Mouse (Mus musculus) layer of hippocampus, adult 9-11 months (tissue): ENCODE data around the gene Trarg1.

ENCODE experiments used
- DNase-seq: peaks from one replicate; pipeline ENCODE4 v3.0.0; 2022

Gene Trarg1

GRCm38 (mm10) chr11:76674704-76675103 lies 4.9 kb upstream of the Trarg1 start:
- DNase-seq, result no peak

GRCm38 (mm10) chr11:76685604-76686003 lies 6.0 kb downstream of the Trarg1 start:
- DNase-seq, result no peak

DNA sequence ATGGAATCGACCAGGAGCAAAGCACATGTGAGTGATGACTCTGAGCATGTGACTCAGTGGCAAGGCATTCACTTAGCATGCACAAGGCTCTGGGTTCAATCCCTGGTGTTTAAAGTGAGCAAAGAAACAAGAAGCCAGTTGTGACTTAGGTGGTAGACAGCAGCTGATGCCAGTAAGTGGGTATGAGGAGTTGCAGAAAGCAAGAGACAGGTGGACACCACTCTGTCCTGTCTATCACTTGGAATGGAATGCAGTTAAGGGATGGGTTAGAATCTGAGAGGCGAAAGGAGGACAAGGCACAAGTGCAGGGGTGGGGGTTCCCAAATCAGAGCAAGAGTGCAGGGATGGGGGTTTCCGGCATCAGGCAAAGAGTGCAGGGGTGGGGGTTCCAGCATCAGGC lies 12.5 kb downstream of the Trarg1 start:
- no peak for DNase-seq

DNA sequence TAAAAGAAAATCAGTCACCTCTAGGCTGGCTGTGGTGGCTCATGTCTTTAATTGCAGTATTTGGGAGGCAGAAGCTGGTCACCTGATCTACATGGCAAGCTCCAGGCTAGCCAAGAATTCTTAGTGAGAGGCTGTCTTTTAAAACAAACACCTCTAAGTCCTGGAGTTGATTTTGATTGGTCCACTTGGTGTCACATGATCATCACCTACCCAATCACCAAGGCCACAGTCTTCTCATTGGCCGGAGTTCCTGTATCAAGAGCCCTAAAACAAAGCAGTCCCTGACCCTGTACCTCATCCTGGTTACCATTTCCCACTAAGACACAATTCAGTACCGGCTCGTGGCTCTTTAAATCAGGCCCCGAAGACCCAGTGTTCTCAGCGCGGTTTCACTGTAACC lies 16.2 kb downstream of the Trarg1 start:
- peak; percentile 49 for DNase-seq

- DNase-seq, result no peak
Measured at GRCm38 (mm10) chr11:76699626-76700025, 20.0 kb downstream of the Trarg1 start.

DNA sequence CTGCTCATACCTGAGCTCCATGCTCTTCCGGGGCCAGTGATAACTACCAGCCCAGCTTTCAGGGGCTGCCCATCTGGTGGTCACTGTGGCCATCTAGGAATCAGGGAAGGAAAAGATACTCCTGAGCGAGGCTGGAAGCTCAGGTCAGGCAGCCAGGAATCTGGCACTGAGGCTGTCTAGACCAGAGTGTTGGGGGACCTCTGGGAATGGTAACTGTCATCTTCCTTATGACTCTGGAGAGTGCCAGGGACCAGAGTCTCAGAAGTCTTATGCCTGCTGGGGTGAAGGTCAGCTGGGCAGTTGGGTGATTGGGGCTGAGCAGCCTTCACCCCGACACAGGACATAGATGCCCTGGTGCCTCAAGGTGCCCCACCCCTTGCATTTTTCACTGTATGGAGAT lies 28.0 kb downstream of the Trarg1 start:
- DNase-seq, result no peak

- no peak for DNase-seq
Measured at GRCm38 (mm10) chr11:76708066-76708465, 28.5 kb downstream of the Trarg1 start.

GRCm38 (mm10) chr11:76708881-76709280 lies 29.3 kb downstream of the Trarg1 start:
- DNase-seq, result no peak

GRCm38 (mm10) chr11:76709625-76710452 lies 30.2 kb downstream of the Trarg1 start:
- no peak for DNase-seq

DNA sequence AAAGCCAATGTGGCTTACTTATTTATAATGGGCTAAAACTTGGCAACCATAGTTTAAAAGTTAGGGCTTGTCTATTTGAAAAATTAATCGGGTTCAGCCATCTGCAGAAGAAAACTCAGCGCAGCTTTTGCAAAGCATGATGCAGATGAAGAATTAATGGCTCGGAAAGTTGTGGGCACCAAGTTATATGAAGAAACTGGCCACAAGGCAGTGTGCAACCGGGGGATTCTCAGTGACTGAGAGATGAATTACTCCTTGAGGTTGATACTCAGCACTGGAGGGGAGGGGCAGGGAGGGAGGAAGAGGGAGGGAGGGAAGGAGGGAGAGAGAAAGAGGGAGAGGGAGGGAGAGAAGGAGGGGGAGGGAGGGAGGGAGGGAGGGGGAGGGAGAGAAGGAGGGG lies 37.4 kb downstream of the Trarg1 start:
- DNase-seq, result no peak

DNA sequence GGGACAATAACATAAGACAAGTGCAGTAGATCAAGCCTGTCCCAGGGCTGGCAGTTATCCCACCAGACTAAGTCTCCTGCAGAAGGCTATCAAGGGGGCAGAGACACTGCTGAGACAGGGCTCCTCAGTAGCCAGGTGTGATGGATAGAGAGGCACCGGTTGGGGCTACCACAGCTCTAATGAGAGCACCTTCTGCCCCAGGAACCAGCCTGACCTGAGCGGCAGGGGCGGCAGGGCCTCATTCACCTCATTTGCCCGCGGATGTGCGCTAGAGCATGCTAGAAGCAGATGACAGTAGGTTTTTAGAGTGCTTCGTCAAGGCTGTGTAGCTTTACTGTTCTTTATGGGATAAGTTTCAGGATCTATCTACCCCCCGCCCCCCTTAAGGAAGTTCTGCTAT lies 44.3 kb downstream of the Trarg1 start:
- DNase-seq, result no peak

- peak; percentile 13 for DNase-seq
Measured at GRCm38 (mm10) chr11:76728093-76728492, 48.5 kb downstream of the Trarg1 start.

DNA sequence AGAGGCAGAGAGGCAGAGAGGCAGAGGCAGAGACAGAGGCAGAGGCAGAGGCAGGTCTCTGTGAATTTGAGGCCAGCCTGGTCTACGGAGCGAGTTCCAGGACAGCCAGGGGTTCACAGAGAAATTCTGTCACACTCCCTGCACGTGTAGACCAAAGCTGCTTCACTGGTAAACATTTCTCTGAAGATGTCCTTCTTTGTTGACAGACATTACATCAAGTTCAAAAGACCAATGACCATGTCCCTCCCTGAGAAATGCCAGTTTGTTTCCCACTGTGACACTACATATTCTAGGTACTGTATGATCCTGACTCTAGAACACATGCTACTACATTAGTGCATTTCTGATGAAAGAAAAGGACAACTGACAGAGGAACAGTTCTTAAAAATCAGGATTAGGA lies 51.0 kb downstream of the Trarg1 start:
- no peak for DNase-seq

GRCm38 (mm10) chr11:76734560-76734959 lies 55.0 kb downstream of the Trarg1 start:
- no peak for DNase-seq

GRCm38 (mm10) chr11:76735753-76736324 lies 56.2 kb downstream of the Trarg1 start:
- DNase-seq, result no peak

- no peak for DNase-seq
Measured at GRCm38 (mm10) chr11:76739125-76739524, 59.5 kb downstream of the Trarg1 start.

GRCm38 (mm10) chr11:76742511-76742910 lies 62.9 kb downstream of the Trarg1 start:
- no peak for DNase-seq

DNA sequence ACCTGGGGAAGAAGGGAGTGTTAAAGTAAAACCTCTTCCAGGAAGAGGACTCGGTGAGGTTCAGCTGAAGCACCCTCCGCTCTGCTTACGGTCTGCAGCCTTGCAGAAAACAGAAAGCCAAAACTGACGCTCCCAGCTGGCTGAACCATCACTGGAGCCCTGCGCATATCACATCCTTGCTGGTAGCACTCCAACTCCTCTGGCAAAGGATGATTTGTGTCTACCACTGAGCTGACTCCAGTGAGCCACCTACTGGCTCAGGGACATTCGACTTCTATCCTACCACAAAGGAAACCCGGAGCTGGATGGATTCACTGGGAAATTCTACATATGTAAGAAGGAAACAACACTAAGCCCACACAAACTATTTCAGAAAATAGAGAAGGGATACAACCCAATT lies 64.9 kb downstream of the Trarg1 start:
- DNase-seq, result peak; percentile 56

DNA sequence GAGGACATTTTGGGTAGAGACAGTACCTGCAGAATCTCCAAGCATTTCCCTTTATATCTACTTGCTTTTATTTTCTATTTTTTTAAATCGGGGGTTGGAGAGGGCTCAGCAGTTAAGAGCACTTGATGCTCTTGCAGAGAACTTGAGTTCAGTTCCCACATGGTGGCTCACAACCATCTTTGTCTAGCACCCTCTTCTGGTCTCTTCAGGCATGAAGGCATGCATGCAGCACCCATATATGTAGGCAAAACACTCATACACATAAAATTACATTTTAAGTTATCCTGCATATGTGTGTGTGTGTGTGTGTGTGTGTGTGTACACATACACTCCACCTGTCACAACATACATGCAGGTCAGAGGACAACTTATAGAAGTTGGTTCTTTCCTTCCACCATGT lies 66.3 kb downstream of the Trarg1 start:
- DNase-seq, result no peak
